Mouse (Mus musculus) heart, postnatal 36 days (tissue): ENCODE measurements around the gene Prpf3. TPM values are rescaled to one million over a fixed set of nuclear protein-coding genes. Genes with fewer than 3 reads are reported as not detected.
"Not testable (repeated sequence)": the region's sequence is repeated elsewhere in the genome, so short reads cannot be mapped to it uniquely, and the experiment has no call there.

Experiments
- DNase-seq, 2 experiments: peaks; one replicate each; pipeline ENCODE4 v3.0.0; 2021 to 2022
- intact Hi-C: fragments of 180-260 bp; cut with DNase I; formaldehyde crosslinking; loops from one replicate; pipeline ENCODE4 v1.15.1; 2025
- total RNA-seq, 2 experiments: library from RNA; stranded (reverse); gene quantifications; 2 replicates each; pipeline ENCODE4 v1.2.3; 2021

Prpf3 gene
- total RNA-seq, result 10 to 100 TPM; 17.6 to 21.3 TPM

DNA sequence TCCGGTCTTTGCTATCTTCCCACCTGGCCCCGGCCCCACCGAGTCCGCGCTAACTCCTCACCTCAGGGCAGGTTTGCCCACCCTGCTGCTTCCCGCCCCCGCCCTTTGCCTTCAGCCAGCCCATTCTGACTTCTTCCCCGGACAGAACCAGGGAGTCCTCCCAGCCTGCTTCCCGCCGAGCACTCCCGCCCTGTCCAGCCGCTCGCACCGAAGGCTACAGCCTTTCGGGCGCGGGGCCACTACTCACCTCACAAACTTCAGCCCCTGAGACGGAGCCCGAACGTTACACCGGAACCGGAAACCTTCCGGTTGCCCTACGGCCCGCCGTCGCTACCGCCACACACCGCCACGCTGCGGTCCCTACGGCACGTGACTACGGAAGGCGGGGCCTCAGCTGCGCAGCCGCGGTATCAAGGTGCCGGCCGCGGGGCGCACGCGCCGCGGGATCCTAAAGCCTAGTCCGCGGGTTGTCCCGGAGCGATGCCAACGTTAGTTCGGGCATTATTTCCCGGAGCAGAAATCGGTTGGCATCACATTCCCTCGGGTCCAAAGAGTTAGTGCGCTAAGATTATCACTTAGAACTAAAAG is at the start of gene Prpf3:
TSS of gene Prpf3 (minus strand) at position 384 of the 588 bp plus-strand sequence.
- peak; percentile 96 for DNase-seq
- intact Hi-C loops, result loop anchor here (2.0 kb wide), 1 partner anchor 37 kb away; the partner anchor contains the start of gene Rprd2

DNA sequence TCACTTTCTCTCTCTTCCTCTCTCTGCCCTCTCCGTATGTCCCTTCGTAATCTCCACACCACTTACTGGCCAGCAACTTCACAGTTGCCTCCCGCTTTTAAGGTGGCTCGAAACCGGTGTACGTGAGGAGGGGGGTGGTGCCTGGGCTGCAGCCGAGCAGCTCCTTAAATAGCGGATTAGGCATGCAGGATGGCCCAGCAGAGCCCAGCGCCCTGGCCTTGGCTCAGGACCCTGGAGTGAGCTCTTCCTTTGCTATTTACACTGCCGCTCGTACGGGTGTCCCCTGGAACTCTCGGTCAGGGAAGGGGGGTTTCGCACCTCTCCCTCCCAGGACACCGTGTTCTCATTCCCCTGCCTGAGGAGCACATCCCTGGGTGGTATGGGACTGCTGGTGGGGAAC is 48.9 kb upstream of the Prpf3 start, which contains the start of gene Car14:
TSS of gene Car14 (minus strand) at position 124 of the 400 bp plus-strand sequence.
- intact Hi-C loops, result no loop called here
- peak in 1 of 2 experiments; percentile 37 for DNase-seq

DNA sequence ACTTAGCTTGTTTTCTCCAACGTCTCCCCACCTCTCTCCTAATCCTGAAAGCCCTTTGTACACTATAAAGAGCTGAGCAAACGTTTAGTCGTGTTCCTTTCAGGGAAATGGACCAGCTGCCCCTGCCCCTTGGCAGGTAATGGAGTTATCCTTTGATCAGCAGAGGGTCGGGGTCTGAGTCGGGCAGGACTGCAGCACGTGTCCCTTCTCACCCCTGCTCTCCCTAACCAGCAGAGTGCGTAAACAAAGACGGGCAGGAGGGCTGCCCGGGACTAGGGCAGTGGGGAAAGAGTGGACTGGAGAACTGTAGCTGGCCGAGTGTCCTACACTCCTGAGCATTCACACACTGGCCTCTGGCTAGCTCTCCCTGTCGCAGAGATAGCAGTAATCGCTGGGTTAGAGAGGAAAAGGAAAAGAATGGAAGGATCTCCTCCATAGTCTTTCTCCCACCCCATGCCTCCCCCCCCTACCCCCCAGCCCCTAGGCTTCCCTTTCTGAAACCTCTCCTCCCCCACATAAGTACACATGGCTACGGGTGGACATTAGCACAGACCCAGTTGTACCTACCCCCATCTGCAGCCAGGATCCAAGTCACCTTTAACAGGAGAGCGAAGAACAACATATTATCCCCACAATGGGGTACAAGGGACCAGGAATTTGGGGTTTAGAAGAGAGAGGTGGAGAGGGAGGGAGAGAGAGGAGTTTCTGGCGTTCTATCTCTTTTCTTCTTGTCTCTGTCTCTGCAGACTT is 48.2 kb upstream of the Prpf3 start:
- DNase-seq, result peak in 1 of 2 experiments; percentile 29

DNA sequence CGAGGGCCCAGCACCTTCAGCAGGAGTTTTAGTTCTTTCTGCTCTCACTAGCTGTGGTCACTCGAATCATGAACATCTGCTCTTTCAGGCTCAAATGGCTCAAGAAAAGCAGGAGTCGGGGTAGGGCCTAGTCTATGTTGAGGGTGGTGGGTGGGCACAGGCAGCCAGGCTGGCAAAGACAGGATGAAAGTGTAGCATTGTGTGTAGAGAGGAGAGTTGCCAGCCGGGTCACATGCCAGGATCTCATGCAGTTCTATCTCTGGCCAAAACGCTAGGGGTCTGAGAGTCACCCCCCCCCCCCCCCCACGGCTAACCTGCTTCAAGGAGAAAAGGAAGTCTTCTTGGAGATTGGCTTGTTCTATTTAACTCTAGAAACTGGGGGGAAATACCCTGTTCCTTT is 47.0 kb upstream of the Prpf3 start:
- intact Hi-C loops, result no loop called here
- DNase-seq, result no peak

More for the DNA sequence above, 48.2 kb upstream of the Prpf3 start:
- intact Hi-C loops, result no loop called here

DNA sequence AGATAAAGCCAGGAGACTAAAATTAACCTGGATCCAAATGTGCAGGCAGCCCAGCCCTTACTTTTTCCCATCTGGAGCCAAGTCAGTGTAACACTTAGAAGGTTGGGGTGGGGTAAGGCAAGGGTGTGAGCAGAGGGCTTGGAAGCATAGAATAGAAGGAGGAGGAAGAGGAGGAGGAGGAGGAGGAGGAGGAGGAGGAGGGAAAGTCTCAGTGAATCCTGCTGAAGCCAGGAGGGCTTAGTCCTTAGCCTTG is 46.6 kb upstream of the Prpf3 start:
- intact Hi-C loops, result no loop called here
- no peak for DNase-seq

DNA sequence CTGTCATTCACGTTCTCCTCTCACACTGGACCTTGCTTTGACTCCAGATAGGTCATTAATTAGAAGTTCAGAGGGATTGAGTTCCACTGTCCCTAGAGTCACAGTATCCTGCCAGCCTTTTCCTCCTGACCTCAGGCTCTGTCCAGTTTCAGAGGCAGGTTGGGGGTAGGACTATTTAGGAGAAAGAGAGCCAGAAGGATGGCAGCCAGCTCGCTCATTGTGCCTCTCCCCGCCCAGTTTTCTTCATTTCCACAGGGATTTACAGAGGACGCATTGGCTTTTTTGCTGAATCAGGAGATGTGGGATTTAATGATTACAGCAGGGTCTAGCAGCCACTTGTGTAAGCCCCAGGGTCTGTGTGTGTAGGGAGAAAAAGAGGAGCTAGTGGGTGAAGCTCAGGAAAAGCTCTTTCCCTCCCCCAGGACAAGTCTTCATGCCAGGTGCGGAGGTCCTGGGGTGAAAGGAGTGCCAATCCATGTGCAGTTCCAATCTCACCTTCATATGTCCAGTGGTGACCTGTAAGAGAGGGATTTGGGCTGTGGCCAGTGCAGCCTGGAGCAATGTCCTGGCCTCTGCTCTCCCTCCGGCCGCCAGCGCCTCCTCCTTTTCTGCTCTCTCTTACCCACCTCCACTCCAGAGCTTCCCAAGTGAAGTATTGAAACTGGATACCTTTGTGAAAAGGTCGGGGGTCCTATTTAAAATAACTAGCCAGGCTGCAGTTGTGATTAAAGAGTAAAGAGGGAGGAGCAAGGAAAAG is 46.1 kb upstream of the Prpf3 start:
- peak in 1 of 2 experiments; percentile 43 for DNase-seq
- intact Hi-C loops, result no loop called here

DNA sequence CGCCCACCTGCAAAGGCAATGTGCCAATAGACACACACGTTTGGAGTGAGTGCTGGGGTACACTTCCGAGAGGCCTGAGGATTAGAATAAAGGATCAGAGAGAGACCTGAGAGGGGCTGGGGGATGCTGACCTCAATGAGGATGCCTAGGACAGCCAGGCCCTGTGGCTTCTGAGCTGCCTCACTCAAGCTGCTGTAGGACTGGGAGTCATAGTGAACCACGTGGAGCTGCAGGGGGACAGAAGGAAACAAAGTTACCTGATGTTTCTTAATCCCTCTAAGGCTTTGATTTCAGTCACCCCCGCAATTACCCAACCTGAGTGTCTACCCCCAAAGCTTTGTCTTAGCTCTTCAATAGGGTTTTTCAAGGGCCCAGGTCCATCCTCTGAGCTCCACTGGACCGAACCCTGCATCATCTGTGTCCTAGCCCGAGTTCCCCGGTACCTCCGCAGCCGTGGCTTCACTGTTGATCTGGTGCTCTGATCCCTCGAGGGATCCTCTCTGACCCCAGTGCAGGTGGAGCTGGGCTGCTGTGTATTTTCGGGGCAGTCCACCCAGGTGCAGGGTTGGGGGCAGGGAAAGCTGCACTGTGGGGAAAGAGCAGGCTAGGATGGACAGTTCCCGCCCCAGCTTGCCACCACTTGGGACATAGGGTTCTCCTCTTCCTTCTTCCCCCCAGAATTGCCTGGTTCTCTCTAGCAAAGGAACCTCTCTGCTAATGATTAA is 44.3 kb upstream of the Prpf3 start:
- intact Hi-C loops, result no loop called here
- no peak for DNase-seq

DNA sequence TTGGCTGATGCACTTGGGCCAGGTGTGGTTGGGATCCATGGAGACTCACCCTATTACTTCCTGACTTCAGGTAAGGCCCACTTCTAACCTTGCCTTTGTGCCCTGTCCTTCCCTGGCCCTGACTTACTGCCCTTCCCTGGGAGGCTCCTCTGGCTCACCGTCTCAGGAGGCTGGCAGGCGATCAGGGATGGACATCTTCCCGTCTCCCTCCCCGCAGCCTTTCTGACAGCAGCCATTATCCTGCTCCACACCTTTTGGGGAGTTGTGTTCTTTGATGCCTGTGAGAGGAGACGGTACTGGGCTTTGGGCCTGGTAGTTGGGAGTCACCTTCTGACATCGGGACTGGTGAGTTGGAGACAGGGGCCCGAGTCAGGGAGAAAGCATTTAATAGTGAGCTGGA is 39.8 kb upstream of the Prpf3 start:
- intact Hi-C loops, DNase-seq: not testable (repeated sequence)

DNA sequence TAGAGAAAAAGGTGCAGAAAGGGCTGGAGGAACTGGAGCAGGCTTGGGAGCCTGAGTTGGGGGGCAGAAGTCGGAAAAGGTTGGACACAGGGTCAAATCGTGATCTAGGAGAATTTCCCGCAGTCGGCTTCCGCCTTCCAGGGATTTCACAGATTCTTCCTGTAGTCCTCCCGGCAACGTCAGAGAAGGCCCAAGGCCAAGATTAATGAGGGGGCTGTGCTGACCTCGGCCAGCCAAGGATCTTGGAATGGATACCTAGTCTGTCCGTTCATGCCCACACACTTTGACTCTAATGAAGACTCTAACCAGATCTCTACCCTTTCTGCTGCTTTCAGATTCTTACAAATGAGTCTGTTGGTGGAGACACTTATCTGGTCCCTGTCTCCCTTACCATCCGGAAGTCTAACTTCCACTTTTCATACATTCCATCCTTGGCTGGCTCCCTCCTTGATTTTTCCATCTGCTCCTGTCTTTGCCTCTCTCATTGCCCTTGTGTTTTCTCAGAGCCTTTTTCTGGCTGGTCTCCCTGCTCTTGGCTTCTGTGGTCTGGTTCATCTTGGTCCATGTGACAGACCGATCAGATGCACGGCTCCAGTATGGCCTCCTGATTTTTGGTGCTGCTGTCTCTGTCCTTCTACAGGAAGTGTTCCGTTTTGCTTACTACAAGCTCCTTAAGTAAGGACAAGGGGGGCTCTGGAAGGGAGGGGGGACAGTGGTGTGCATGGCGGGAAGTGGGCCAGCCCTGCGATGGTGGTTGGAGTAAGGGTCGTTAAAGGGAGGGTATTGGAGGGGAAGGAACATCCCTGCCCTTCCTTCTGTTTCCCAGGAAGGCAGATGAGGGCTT is 38.9 kb upstream of the Prpf3 start:
- peak; percentile 62 to 65 for DNase-seq
- intact Hi-C loops, result no loop called here

DNA sequence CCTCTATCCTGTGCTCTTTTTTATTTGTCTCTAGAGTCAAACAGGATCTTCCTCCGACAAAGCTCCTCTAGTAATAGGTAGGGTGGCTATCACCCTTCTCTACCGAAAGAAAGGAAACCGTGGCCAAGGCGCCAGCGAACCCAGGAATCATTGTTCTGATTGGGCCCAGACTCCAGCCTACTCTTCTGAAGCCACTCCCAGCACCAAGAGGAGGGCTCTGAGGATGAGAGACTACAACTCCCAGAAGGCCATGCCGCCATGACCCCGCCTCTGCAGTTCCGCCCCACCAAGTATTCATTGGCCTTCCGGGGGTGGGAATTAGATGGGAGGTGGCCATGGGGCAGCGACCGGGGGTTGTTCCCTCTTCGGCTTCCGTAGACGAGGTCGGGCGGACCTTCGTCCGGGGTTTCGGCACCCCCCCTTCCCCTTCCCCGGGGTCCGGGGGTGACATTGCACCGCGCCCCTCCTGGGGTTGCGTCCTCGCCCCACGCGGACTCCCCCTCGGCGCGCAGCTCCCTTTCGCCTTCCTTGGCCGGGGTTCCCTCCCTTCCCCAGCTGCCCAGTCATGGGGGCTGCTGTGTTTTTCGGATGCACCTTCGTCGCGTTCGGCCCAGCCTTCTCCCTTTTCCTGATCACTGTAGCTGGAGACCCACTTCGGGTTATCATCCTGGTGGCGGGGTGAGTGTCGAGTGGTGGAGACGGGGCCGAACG is 38.1 kb upstream of the Prpf3 start, which contains the start of gene Aph1a:
TSS of gene Aph1a (plus strand) at position 364 of the 711 bp plus-strand sequence.
- DNase-seq, result peak; percentile 91 to 92
- intact Hi-C loops, result not testable (repeated sequence)

DNA sequence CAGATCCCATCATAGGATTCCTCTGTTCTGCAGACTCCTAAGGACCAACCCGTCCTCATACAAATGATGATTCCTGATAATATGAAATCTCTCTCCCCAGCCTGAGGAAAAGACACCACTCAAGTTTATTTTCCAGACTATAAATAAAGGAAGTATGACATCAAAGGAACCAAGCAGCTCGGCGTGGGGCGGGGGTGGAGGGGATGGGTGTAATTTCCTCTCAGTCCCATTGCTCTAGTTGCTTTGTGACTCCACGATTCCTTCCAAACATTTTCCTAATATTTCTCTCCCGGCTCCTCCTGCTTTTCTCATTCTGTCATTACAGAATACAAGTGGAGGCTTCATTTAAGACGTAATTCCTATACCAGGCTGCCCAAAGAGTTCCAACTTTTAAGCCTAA is 37.4 kb upstream of the Prpf3 start:
- intact Hi-C loops, result no loop called here
- DNase-seq, result peak in 1 of 2 experiments; percentile 27

DNA sequence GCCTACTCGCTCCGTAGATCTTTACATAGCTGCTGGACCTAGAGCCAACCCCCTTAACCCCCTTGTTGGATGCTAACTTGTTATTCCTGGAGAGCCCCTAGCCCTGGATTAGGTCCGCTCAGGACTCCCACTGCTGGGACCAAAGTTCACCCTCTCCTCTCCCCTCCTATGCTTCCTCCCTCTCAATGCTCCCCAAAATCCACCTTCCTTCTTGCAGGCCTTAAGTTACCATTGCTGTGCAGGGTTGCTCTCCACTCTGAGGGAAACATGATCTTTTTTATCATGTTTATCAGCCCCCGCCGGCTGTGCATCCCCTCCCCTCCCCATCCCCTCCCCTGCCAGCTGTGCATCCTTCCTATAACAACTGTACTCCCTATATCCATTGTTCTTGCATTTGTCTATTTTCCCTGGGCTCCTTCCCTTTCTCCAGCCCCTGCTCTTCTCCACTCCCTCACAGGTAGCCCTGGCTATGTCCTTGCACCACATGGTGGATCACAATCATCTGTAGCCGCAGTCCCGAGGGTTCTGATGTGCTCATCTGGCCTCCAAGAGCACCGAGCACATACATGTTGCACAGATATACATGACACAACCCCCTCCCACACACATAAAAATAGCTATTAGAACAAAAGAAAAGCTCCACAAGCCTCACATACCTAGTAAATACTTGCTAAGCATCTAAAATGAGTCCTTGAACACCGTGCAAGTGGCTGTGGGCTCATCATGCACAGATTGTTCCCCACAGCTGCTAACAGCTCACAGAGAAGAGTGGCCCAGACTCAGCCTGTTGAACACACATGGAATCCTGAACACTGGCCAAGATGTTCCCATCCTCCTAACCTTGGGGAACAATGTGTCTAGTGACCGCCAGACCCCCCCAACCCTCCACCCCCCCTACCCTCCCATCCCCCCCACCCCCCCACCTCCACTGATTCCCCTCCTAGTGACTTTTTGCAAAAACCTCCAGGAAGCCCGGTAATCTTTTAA is 36.7 kb upstream of the Prpf3 start:
- intact Hi-C loops, result no loop called here
- no peak for DNase-seq

DNA sequence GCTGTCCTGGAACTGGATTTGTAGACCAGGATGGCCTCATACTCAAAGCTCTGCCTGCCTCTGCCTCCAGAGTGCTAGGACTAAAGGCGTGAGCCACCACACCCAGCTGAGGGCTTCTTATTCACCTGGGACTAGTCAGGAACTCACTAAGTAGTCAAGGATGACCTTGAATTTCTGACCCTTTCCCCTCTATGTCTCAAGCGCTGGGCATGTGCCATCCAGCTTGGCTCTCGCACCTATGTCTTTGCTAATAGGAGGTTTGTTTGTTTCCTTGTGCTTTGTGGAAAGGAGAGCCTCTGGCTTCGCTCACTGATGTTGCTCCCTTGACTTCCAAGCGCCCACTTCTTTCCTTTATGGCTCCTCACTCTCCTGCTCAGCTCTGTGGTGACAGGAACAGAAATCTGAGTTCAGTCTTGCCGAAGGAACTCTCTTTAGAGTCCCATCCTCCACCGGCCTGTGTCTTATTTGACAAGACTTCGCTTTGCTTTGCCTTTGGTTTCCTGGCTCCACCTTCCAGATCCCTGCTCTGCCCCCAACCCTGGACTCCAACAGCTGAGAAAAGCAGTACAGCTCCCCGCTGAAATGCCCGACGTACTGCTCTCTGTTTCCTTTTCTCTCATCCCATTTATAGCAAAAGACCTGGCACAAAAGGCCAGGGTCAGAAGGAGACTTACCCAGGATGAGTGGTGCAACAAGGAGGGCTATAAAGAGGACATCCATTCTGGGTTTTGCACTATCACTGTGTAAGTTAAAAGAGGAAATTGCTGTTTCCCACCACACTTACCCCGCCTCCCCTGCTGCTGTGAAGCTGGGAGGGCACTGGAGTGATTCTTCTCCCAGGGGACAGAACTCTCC is 35.8 kb upstream of the Prpf3 start, which contains the start of gene BC028528:
TSS of gene BC028528 (minus strand) at position 795 of the 855 bp plus-strand sequence.
- DNase-seq, result peak; percentile 41 to 56
- intact Hi-C loops, result no loop called here

DNA sequence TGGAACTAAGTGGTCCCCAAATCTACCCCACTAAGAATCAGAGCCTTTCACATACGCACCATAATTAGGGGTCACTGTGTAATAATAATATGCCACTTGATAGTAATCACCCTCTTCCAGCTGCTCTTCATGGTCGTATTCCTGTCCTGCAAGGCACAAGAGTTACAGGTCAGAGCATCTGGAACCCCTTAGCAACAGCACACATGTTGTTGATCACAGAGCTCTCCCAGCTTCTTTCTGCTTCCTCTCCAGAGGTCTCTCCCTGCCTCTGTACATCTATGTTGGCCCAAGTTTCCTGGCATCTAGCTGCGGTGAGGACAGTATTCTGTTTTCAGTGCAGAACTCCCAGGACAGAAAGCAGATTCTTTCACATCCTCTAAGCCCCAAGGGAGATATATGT is 34.0 kb upstream of the Prpf3 start:
- DNase-seq, result no peak
- intact Hi-C loops, result no loop called here

DNA sequence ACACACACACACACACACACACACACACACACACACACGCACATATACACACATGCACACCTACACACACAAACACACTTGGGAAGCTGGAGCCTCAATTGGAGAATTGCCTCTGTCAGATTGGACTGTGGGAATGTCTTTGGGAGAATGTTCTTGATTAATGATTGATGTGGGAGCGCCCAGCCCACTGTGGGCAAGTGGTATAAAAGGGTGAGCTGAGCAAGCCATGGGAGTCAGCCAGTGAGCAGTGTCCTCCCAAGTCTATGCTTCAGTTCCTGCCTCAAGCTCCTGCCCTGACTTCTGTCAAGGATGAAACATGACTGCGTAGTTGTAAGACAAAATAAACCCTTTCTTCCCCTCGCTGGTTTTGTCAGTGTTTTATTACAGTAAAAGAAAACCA is 31.9 kb upstream of the Prpf3 start:
- intact Hi-C loops, result no loop called here
- DNase-seq, result no peak

DNA sequence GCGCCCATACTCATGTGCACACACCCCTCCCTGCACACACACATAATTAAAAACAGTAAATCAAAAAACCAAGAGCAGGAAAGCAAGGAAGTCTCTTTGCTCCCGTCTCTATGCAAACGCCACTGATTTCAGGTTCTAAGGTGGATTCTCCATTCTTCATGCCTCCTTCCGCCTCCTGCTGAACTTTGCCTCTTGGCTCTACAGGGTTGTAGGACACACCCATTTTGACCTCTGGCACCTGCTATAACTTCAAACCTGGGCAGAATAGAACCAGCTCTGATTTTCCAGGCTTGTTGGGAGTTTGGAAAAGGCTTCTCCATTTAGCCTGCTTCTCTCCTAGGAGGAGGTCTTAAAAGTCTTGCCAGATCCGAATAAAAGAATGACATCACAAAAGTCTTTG is 28.7 kb upstream of the Prpf3 start:
- intact Hi-C loops, result loop anchor here (5.0 kb wide), 1 partner anchor 78 kb away; no protein-coding TSS in a partner anchor
- no peak for DNase-seq
